Mouse (Mus musculus) lung, adult 18-20 months (tissue): ENCODE data around the gene Fcer1a.
"Not testable (repeated sequence)": the region's sequence is repeated elsewhere in the genome, so short reads cannot be mapped to it uniquely, and the experiment has no call there.

Source experiments
- DNase-seq, 2 experiments: peaks; one replicate each; pipeline ENCODE4 v3.0.0; 2022; ENCODE audit warnings: mixed read lengths in 2 of 2

Gene Fcer1a

GRCm38 (mm10) chr1:173227081-173227480, at the start of gene Fcer1a:
Gene Fcer1a, minus strand, starts transcription at chr1:173227214.
- DNase-seq, result no peak

- DNase-seq, result no peak
Measured at GRCm38 (mm10) chr1:173265701-173266100, 38.7 kb upstream of the Fcer1a start, which contains the start of gene Olfr418. Gene Olfr418, plus strand, starts transcription at chr1:173266001.

- no peak for DNase-seq
Measured at GRCm38 (mm10) chr1:173249888-173250287, 22.9 kb upstream of the Fcer1a start.

GRCm38 (mm10) chr1:173237004-173237403, 10.0 kb upstream of the Fcer1a start:
- DNase-seq, result not testable (repeated sequence)

- no peak for DNase-seq
Measured at GRCm38 (mm10) chr1:173216481-173216880, 10.5 kb downstream of the Fcer1a start.

- DNase-seq, result no peak
Measured at GRCm38 (mm10) chr1:173212092-173212491, 14.9 kb downstream of the Fcer1a start, which contains the start of gene Olfr1404. Gene Olfr1404, plus strand, starts transcription at chr1:173212392.

- no peak for DNase-seq
Measured at GRCm38 (mm10) chr1:173197508-173197907, 29.5 kb downstream of the Fcer1a start, which contains the start of gene Olfr218. Gene Olfr218, plus strand, starts transcription at chr1:173197808.

- no peak for DNase-seq
Measured at GRCm38 (mm10) chr1:173196359-173196758, 30.7 kb downstream of the Fcer1a start.

- no peak for DNase-seq
Measured at GRCm38 (mm10) chr1:173192059-173192458, 35.0 kb downstream of the Fcer1a start.

- no peak for DNase-seq
Measured at GRCm38 (mm10) chr1:173190540-173190939, 36.5 kb downstream of the Fcer1a start, which contains the start of gene Olfr1406. Gene Olfr1406, minus strand, starts transcription at chr1:173190640.

- no peak for DNase-seq
Measured at GRCm38 (mm10) chr1:173174154-173174842, 52.7 kb downstream of the Fcer1a start.
